Mouse (Mus musculus) cerebellum, postnatal 4 days (tissue): ENCODE results near the gene Cir1.

ENCODE experiments used
- DNase-seq, 2 experiments: peaks; one replicate each; pipeline ENCODE4 v3.0.0; 2022; ENCODE audit warnings: low spot score in 2 of 2, mixed read lengths in 1 of 2

Cir1 gene

GRCm38 (mm10) chr2:73312152-73313116 lies at the start of gene Cir1, which contains the start of gene Scrn3:
Gene Cir1 (minus strand): TSS chr2:73312701.
Gene Scrn3 (plus strand): TSS chr2:73312601.
- peak; percentile 81 to 93 for DNase-seq

- no peak for DNase-seq
These were observed 48.0 kb upstream of the Cir1 start for GRCm38 (mm10) chr2:73360536-73360935.

- no peak for DNase-seq
These were observed 47.4 kb upstream of the Cir1 start for GRCm38 (mm10) chr2:73359941-73360340.

GRCm38 (mm10) chr2:73357004-73357403 lies 44.5 kb upstream of the Cir1 start:
- no peak for DNase-seq

GRCm38 (mm10) chr2:73351927-73352374 lies 39.5 kb upstream of the Cir1 start:
- no peak for DNase-seq

- DNase-seq = no peak
These were observed 39.0 kb upstream of the Cir1 start for GRCm38 (mm10) chr2:73351496-73351895.

GRCm38 (mm10) chr2:73348221-73348620 lies 35.7 kb upstream of the Cir1 start:
- no peak for DNase-seq

- DNase-seq = no peak
These were observed 35.3 kb upstream of the Cir1 start for GRCm38 (mm10) chr2:73347766-73348165.

- DNase-seq = no peak
These were observed 34.6 kb upstream of the Cir1 start for GRCm38 (mm10) chr2:73347136-73347535.

- peak in 1 of 2 experiments; percentile 25 for DNase-seq
These were observed 34.0 kb upstream of the Cir1 start for GRCm38 (mm10) chr2:73346345-73347086.

- no peak for DNase-seq
These were observed 32.7 kb upstream of the Cir1 start for GRCm38 (mm10) chr2:73345204-73345603.

GRCm38 (mm10) chr2:73343701-73344100 lies 31.2 kb upstream of the Cir1 start:
- DNase-seq = no peak

- no peak for DNase-seq
These were observed 25.9 kb upstream of the Cir1 start for GRCm38 (mm10) chr2:73338415-73338814.

- DNase-seq = no peak
These were observed 23.4 kb upstream of the Cir1 start for GRCm38 (mm10) chr2:73335949-73336348.

- no peak for DNase-seq
These were observed 13.4 kb upstream of the Cir1 start for GRCm38 (mm10) chr2:73325871-73326270.

- no peak for DNase-seq
These were observed 10.5 kb upstream of the Cir1 start for GRCm38 (mm10) chr2:73322991-73323390.

- DNase-seq = no peak
These were observed 6.7 kb upstream of the Cir1 start for GRCm38 (mm10) chr2:73319218-73319617.

- no peak for DNase-seq
These were observed 4.9 kb upstream of the Cir1 start for GRCm38 (mm10) chr2:73317426-73317825.

- no peak for DNase-seq
These were observed 1.8 kb upstream of the Cir1 start for GRCm38 (mm10) chr2:73314311-73314710.

GRCm38 (mm10) chr2:73313117-73313501 lies 608 bp upstream of the Cir1 start:
- peak in 1 of 2 experiments; percentile 18 for DNase-seq

GRCm38 (mm10) chr2:73306006-73306405 lies 6.5 kb downstream of the Cir1 start:
- DNase-seq = no peak

GRCm38 (mm10) chr2:73304506-73304905 lies 8.0 kb downstream of the Cir1 start:
- no peak for DNase-seq
